Mouse (Mus musculus) CH12.LX (cell line): ENCODE measurements around the gene Aup1. TPM values are rescaled to one million over a fixed set of nuclear protein-coding genes. Genes with fewer than 3 reads are reported as not detected.

ENCODE experiments used
- DNase-seq: peaks from one replicate; pipeline ENCODE4 v3.0.0-alpha.2; 2013; ENCODE audit errors: extremely low read depth
- H3K27ac ChIP-seq: 2 replicates; pipeline ENCODE4 v1.5.1; 2012; ENCODE audit warnings: low read depth, mild to moderate bottlenecking, control low read depth, moderate library complexity; ENCODE audit not compliant: insufficient read depth
- H3K27me3 ChIP-seq: replicated peaks from 2 replicates; pipeline ENCODE3; 2012; ENCODE audit warnings: inconsistent platforms
- H3K36me3 ChIP-seq, 2 experiments: replicated peaks in 1 of 2; 2 replicates each; pipeline versions ENCODE3 to v1.6.1; 2012; ENCODE audit warnings: inconsistent platforms in 1 of 2, low read length in 1 of 2, mild to moderate bottlenecking in 1 of 2, mixed read lengths in 1 of 2, moderate library complexity in 1 of 2; ENCODE audit not compliant: control insufficient read depth in 1 of 2, insufficient read depth in 1 of 2
- H3K4me1 ChIP-seq, 2 experiments: 2 replicates each; pipeline ENCODE4 v1.6.1; 2012; ENCODE audit warnings: inconsistent platforms in 1 of 2, moderate library complexity in 1 of 2; ENCODE audit not compliant: insufficient read depth in 2 of 2, control insufficient read depth in 1 of 2
- H3K4me2 ChIP-seq: 2 replicates; pipeline ENCODE4 v1.6.1; 2012; ENCODE audit warnings: low read depth, mild to moderate bottlenecking, control low read depth; ENCODE audit not compliant: poor library complexity, insufficient read depth, severe bottlenecking
- H3K4me3 ChIP-seq, 3 experiments: fragments of 150-350 bp in 1 of 3; sonication (generic) in 1 of 3; replicated peaks in 1 of 3; 2 replicates each; pipeline versions ENCODE3 to v1.5.1; 2011 to 2012; ENCODE audit warnings: low read depth in 2 of 3, low read length in 2 of 3, mild to moderate bottlenecking in 2 of 3, moderate library complexity in 2 of 3, control low read depth in 1 of 3, improper control_type of control experiment in 1 of 3, inconsistent platforms in 1 of 3, mixed read lengths in 1 of 3; ENCODE audit not compliant: poor library complexity in 1 of 3
- H3K79me2 ChIP-seq: replicated peaks from 2 replicates; pipeline ENCODE4 v1.6.1; 2012; ENCODE audit warnings: mild to moderate bottlenecking, moderate library complexity; ENCODE audit not compliant: control insufficient read depth, poor library complexity, insufficient read depth, severe bottlenecking; ENCODE audit errors: extremely low read depth
- H3K9ac ChIP-seq: 2 replicates; pipeline ENCODE4 v1.6.1; 2012; ENCODE audit warnings: low read depth, mild to moderate bottlenecking, control low read depth, moderate library complexity; ENCODE audit not compliant: insufficient read depth
- H3K9me3 ChIP-seq: replicated peaks from 2 replicates; pipeline ENCODE3; 2012; ENCODE audit warnings: low read length, inconsistent platforms, mixed read lengths
- BHLHE40 ChIP-seq: IDR thresholded peaks from 2 replicates; pipeline ENCODE4 v1.6.1; 2011; ENCODE audit warnings: mild to moderate bottlenecking, low read depth, low read length, improper control_type of control experiment
- CHD1 ChIP-seq: IDR thresholded peaks from 2 replicates; pipeline ENCODE4 v1.6.1; 2012; ENCODE audit warnings: low read depth, low read length, improper control_type of control experiment, inconsistent platforms
- CHD2 ChIP-seq: IDR thresholded peaks from 2 replicates; pipeline ENCODE4 v1.6.1; 2011; ENCODE audit warnings: low read length, improper control_type of control experiment
- EP300 ChIP-seq: IDR thresholded peaks from 2 replicates; pipeline ENCODE4 v1.6.1; 2011; ENCODE audit warnings: low read length, improper control_type of control experiment
- ETS1 ChIP-seq: conservative IDR thresholded peaks from 2 replicates; pipeline ENCODE4 v1.6.1; 2012; ENCODE audit warnings: low read depth, mild to moderate bottlenecking, inconsistent platforms, low read length, improper control_type of control experiment, moderate library complexity
- GABPA ChIP-seq: IDR thresholded peaks from 2 replicates; pipeline ENCODE4 v1.6.1; 2012; ENCODE audit warnings: low read depth, low read length, improper control_type of control experiment, inconsistent platforms; ENCODE audit not compliant: insufficient replicate concordance
- HCFC1 ChIP-seq: IDR thresholded peaks from 2 replicates; pipeline ENCODE4 v1.6.1; 2012; ENCODE audit warnings: low read depth, mild to moderate bottlenecking, inconsistent platforms, low read length, improper control_type of control experiment
- IRF4 ChIP-seq: IDR thresholded peaks from 2 replicates; pipeline ENCODE4 v1.6.1; 2014; ENCODE audit warnings: low read depth, mild to moderate bottlenecking, inconsistent platforms, low read length, improper control_type of control experiment
- JUND ChIP-seq: conservative IDR thresholded peaks from 2 replicates; pipeline ENCODE4 v1.6.1; 2011; ENCODE audit warnings: low read depth, low read length, improper control_type of control experiment
- MAFK ChIP-seq: IDR thresholded peaks from 2 replicates; pipeline ENCODE4 v1.6.1; 2011; ENCODE audit warnings: low read length, improper control_type of control experiment; ENCODE audit not compliant: insufficient replicate concordance
- MAX ChIP-seq: IDR thresholded peaks from 2 replicates; pipeline ENCODE4 v1.6.1; 2011; ENCODE audit warnings: low read length, improper control_type of control experiment
- MYC ChIP-seq: IDR thresholded peaks from 2 replicates; pipeline ENCODE4 v1.6.1; 2011; ENCODE audit warnings: low read depth, mild to moderate bottlenecking, improper control_type of control experiment, low read length
- NRF1 ChIP-seq: IDR thresholded peaks from 2 replicates; pipeline ENCODE4 v1.6.1; 2014; ENCODE audit warnings: low read depth, mild to moderate bottlenecking, inconsistent platforms, low read length, improper control_type of control experiment, moderate library complexity
- PAX5 ChIP-seq: IDR thresholded peaks from 2 replicates; pipeline ENCODE4 v1.6.1; 2012; ENCODE audit warnings: low read length, inconsistent platforms, mixed read lengths
- RAD21 ChIP-seq: IDR thresholded peaks from 2 replicates; pipeline ENCODE4 v1.6.1; 2011; ENCODE audit warnings: low read depth, mild to moderate bottlenecking, low read length, improper control_type of control experiment, moderate library complexity
- ZKSCAN1 ChIP-seq: IDR thresholded peaks from 2 replicates; pipeline ENCODE4 v1.6.1; 2012; ENCODE audit warnings: low read depth, inconsistent platforms, low read length, improper control_type of control experiment, borderline replicate concordance
- ZMIZ1 ChIP-seq: IDR thresholded peaks from 2 replicates; pipeline ENCODE4 v1.6.1; 2012; ENCODE audit warnings: low read depth, mild to moderate bottlenecking, inconsistent platforms, low read length, improper control_type of control experiment
- dilution Hi-C: fragments of 300-500 bp; cut with MboI; formaldehyde crosslinking; loops from 2 replicates; pipeline ENCODE4 v1.14.3; 2020; ENCODE audit warnings: low sequenced_read_pairs; ENCODE audit not compliant: extremely low pct_unique_long_range_greater_than_20kb, extremely low pct_ligation_motif_present
- in situ Hi-C: fragments of 300-500 bp; cut with MboI; formaldehyde crosslinking; loops from 3 replicates; pipeline ENCODE4 v1.14.3; 2019; ENCODE audit warnings: low sequenced_read_pairs, low pct_ligation_motif_present, low pct_unique_long_range_greater_than_20kb, mixed read lengths
- polyA plus RNA-seq: library from polyadenylated mRNA; unstranded; fragments of >175 nt; gene quantifications from 2 replicates; pipeline ENCODE4 v1.2.1, GENCODE M21; 2012; ENCODE audit warnings: low read depth; ENCODE audit not compliant: insufficient read length
- total RNA-seq, 2 experiments: library from RNA; depleted of rRNA; stranded (reverse); fragments of 300-350 nt in 1 of 2; fragments of >200 nt in 1 of 2; gene quantifications; 2 replicates each; pipeline ENCODE4 v1.2.3; 2012 to 2014

Aup1 gene
- total and polyA plus RNA-seq, 3 experiments, result 119 to 324 (median 240) TPM

GRCm38 (mm10) chr6:83070311-83071219, 16.2 kb downstream of the Aup1 start:
- no peak for DNase-seq
- H3K9ac ChIP-seq, result no peak overlapping the region
- no peak overlapping the region for H3K4me3 ChIP-seq
- dilution Hi-C loops, result no loop called here
- no peak overlapping the region for H3K27ac ChIP-seq
- in situ Hi-C loops, result no loop called here
- H3K79me2 ChIP-seq, result no peaks in the 10 kb centered on the region
- H3K4me2 ChIP-seq, result no peak overlapping the region
- H3K9me3 ChIP-seq, result peaks cover 33% of the 10 kb centered on the region
- no peaks in the 10 kb centered on the region for H3K4me1 ChIP-seq
- TF ChIP-seq MAFK, result no peak
- TF ChIP-seq MAX, result no peak
- no peak for TF ChIP-seq MYC
- no peak for TF ChIP-seq JUND
- TF ChIP-seq HCFC1, result no peak
- no peak for TF ChIP-seq IRF4
- TF ChIP-seq RAD21, result no peak
- TF ChIP-seq ZKSCAN1, result no peak
- TF ChIP-seq CHD2, result no peak
- no peak for TF ChIP-seq CHD1
- no peak for TF ChIP-seq ZMIZ1
- TF ChIP-seq GABPA, result no peak
- no peak for TF ChIP-seq PAX5
- no peaks in the 10 kb centered on the region for H3K27me3 ChIP-seq
- peaks cover 0 to 18% of the 10 kb centered on the region in 2 experiments for H3K36me3 ChIP-seq

- no peak overlapping the region for H3K4me2 ChIP-seq
- no peak overlapping the region for H3K4me3 ChIP-seq
- peaks cover 33% of the 10 kb centered on the region for H3K9me3 ChIP-seq
- H3K36me3 ChIP-seq, result peaks cover 0 to 15% of the 10 kb centered on the region in 2 experiments
- H3K4me1 ChIP-seq, result no peaks in the 10 kb centered on the region
- DNase-seq, result no peak
- TF ChIP-seq EP300 (no peak), NRF1 (no peak), ETS1 (no peak), BHLHE40 (no peak)
- H3K27me3 ChIP-seq, result no peaks in the 10 kb centered on the region
- H3K79me2 ChIP-seq, result no peaks in the 10 kb centered on the region
- no peak overlapping the region for H3K27ac ChIP-seq
- in situ Hi-C loops, result no loop called here
- dilution Hi-C loops, result no loop called here
- no peak overlapping the region for H3K9ac ChIP-seq
Measured at GRCm38 (mm10) chr6:83071220-83071619, 16.9 kb downstream of the Aup1 start.
